Mouse (Mus musculus) A20 (cell line): Measurements from ENCODE around the gene Fam71b.
A peak's percentile ranks its signal among the peaks of the same experiment; 100 is the strongest.
"Not testable (repeated sequence)": the region's sequence is repeated elsewhere in the genome, so short reads cannot be mapped to it uniquely, and the experiment has no call there.

ENCODE experiments used
- DNase-seq: peaks from one replicate; pipeline ENCODE4 v3.0.0-alpha.2; 2011; ENCODE audit warnings: low read depth, low spot score

Fam71b gene

GRCm38 (mm10) chr11:46382466-46382865, 13.9 kb upstream of the Fam71b start:
- DNase-seq = no peak

GRCm38 (mm10) chr11:46384925-46385324, 11.4 kb upstream of the Fam71b start:
- no peak for DNase-seq

DNA sequence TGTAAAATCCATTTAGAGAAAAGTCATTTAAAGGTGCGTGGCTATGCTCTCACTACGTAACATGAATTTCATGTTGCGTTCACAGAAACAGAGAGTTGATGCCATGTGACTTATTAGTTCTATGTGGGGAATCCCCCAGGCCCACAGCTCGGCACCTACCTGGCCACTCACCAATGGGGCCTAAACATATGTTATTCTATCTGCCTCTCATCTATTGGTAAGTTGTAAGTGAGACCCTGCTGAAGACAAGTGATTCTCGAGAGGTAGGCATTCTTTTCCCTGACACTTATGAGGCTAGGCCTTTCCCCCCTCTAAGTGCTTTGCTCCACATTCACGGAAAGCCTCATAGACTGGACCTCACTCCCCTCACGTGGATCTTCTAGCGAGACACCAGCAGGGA, 9.8 kb upstream of the Fam71b start:
- DNase-seq = no peak

- no peak for DNase-seq
Measured at GRCm38 (mm10) chr11:46387061-46387460, 9.3 kb upstream of the Fam71b start.

- no peak for DNase-seq
Measured at GRCm38 (mm10) chr11:46388438-46388837, 7.9 kb upstream of the Fam71b start.

- no peak for DNase-seq
Measured at GRCm38 (mm10) chr11:46389336-46390117, 6.8 kb upstream of the Fam71b start, which contains the start of gene Itk. Gene Itk, minus strand, starts transcription at chr11:46389515.

DNA sequence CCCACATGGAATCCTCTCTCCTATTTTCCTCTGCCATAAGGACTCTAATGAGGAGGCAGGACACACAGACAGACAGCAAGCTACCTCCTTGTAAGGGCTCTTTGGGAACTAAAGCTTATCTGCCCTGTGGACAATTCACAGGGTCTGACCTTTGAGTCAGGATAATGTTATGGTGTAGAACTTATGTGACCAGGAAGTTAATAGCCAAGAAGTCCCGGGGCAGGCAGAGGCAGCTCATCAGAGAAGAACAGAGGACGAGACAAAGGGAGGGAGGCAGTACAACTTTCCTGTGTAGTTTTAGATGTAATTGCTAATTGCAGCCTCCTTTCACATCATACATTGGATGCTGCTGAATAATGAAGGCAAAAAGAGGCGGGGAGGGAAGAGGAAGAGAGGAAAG, 5.7 kb upstream of the Fam71b start:
- no peak for DNase-seq

DNA sequence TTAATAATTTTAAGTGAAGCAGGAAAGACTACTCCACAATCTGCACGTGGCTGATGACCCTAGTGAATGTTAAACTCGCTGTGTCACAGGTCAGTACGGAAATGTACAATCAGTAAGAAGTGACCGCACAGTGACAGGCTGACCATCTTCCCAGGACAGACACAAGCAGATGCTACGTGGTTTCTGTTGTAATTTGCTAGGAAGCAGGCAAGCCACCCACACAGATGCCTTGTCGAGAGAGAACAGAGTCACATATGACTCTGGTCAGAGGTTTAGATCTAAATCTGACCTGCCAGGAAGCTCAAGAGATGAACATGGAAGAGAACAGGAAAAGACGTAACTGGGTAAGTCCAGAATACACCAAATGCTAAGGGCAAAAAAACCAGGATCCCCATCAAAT, 3.5 kb upstream of the Fam71b start:
- DNase-seq = no peak

DNA sequence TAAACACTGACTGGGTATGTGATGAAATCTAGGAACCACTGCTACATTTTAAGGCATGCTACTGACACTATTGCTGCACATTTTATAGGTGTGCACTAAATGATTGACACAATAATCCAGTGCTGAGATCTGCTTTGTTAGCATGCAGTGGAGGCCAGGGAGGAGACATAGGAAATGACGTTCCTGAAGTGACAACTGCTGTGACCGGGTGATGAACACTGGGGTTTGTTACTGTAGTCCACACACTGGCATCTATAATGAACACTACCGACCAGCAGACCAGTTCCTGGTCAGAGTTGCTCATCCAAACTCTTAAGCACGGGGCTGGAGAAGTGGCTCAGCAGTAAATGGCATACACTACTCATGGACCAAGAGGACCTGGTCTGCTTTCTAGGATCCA, 2.9 kb upstream of the Fam71b start:
- no peak for DNase-seq

GRCm38 (mm10) chr11:46395088-46395487, 1.3 kb upstream of the Fam71b start:
- DNase-seq = no peak

GRCm38 (mm10) chr11:46395698-46396097, 661 bp upstream of the Fam71b start:
- DNase-seq = peak; percentile 39

- no peak for DNase-seq
Measured at GRCm38 (mm10) chr11:46396860-46397179, 461 bp downstream of the Fam71b start.

GRCm38 (mm10) chr11:46397900-46398299, 1.5 kb downstream of the Fam71b start:
- DNase-seq = no peak

DNA sequence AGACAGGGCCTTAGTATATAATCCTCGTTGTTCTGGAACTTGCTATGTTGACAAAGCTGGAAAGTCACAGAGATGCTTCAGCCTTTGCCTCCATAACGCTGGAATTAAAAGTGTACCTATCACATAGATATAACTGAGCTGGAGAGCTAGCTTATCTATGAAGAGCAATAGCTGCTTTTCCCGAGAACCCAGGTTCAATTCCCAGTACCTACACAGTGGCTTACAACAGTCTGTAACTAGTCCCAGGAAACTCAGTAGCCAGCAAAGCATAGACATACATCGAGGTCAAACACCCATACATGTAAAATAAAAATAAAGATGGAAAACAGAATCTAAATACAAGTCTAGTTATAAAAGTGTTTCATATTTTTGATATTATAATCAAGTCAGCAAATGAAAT, 2.1 kb downstream of the Fam71b start:
- no peak for DNase-seq

DNA sequence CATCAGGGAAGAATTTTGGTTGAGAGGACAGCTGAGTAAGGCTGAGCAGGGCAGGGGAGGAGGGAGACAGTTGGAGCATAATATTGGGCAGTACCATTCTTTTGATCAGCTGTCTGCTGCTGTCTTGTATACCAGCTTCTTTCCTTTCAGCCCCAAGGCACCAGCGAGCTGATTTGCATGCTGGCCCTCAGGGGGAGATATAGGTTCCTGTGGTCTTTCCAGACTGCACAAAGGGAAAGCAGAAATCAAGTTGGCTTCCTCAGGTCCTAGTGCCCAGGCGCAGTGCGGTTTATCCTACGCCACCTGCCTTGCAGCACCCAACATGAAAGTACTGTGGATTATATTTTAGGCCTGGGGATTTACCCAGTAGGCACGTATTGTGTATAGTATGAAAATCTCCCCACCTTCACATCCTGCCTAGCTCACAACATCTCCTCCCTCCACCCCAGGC, 2.6 kb downstream of the Fam71b start:
- DNase-seq = peak; percentile 90

DNA sequence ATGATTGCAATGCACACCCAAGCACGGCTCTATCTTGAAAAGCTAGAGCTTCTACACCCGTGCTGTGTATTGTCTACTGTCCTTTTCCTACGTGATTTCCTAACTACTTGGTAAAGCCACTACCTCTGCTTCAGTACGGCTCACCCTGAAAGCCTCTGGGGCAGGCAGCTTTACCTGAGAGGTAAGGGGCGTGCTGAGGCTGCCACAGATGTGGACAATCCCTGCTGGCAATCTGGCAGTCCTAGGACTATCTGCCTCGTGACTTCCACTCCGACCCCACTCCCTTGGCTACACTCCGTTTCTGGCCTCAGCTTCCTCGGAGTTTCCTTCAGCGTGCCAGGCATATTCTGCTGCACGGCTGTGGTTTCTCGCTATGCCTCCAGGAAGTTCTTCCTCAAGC, 5.2 kb downstream of the Fam71b start:
- DNase-seq = no peak

GRCm38 (mm10) chr11:46404986-46405385, 8.6 kb downstream of the Fam71b start:
- DNase-seq = no peak

GRCm38 (mm10) chr11:46406721-46407120, 10.4 kb downstream of the Fam71b start:
- no peak for DNase-seq

DNA sequence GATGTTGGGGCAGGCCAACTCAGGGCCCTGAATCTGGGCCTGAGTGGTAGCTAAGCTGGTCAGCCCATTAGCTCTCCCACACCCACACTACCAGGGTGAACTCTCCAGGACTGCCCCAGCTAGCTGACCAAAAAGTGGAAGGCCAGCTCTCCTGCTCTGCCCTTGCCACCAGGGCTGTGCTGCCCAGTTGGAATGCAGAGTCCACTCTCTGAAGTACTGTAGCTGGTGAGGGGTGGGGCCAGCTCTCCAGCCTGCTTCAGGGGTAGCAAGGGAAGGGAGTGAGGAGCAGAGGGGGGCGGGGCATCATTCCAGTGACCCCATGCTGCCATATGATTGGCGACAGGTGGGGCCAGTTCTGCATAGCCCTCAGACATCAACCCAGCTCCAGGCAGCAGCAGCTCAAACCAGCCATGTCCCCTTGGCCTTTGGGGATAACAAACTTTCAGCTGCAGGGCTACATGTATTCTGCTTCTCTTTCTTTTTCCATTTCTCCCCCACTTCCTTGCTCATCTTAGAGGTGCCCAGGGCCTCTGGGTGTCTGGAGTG, 13.7 kb downstream of the Fam71b start:
- no peak for DNase-seq

DNA sequence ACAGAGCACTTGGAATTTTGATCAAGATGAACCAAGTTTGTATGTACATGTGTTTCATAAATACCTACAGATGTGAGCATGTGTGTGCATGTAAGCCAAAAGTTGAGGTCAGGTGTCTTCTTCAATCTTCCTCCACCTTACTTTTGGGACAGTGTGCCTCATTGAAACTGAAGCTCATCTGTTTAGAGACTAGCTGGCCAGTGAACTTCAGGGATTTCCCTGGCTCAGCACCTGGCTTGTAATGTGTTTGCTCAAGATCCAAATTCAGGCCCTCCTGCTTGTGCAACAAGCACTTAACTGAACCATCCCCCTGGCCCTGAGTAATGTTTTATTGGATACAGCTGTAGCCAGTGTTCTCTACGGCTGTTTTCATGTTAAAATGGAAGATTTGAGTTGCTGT, 22.1 kb downstream of the Fam71b start:
- DNase-seq = peak; percentile 47

GRCm38 (mm10) chr11:46418860-46419259, 22.5 kb downstream of the Fam71b start:
- no peak for DNase-seq

DNA sequence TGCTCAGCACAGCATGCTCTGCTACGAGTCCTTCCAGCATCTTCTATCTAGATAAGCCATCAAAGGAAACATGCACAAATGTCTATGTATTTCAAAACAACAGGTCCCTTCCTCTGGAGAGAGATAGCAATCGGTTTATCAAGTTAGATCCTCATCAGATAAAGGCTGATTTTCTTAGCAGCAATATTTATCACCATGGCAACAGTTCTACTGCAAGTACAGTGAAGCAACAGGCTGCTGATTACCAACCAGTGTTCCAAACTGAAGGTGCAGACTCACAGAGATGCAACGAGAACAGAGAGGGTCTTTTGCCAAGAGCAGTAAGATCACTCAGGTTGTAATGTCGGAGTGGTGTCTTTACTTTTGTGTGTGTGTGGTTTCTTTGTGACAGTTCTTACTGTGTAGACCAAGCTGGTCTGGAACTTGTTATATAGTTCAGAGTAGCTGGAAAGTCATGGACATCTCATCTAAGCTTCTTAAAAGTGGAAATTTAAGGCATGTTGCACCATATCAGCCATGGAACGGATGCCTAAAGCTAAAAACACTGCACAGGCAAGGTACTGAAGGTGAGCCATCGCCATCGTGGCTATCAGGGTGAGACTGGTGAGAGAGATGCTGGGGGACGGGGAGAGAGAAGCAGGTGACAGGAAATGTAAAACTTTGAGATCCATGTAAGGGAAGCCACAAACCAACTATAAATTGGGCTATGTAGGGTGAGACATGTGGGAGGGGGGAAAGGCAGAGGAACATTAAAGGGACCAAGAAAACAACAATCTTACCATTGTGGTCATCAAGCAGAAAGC, 24.9 kb downstream of the Fam71b start:
- DNase-seq = no peak

DNA sequence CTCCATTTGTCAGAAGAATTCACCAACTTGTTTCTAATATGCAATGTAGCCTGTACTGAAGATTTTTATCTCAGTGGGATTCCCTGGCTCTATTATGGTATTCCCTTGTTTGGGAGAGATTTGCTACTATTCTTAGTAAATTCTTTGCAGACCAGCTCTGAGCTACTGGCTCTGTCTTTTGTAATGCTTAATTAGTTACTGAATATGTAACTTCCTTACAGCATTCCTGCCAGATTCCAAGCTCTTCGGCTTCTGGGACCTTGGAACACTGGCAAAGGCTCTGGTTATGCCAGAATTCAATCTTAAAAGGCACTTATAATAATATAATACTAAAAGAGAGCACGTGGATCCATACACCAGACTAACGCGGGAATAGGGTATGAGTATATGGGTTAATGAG, 31.8 kb downstream of the Fam71b start:
- not testable (repeated sequence) for DNase-seq
